Mouse (Mus musculus): ENCODE measurements around the gene Olfr1121. TPM values are rescaled to one million over a fixed set of nuclear protein-coding genes. Genes with fewer than 3 reads are reported as not detected.

The Olfr1121 gene
- polyA plus RNA-seq, 1 experiment = not detected

DNA sequence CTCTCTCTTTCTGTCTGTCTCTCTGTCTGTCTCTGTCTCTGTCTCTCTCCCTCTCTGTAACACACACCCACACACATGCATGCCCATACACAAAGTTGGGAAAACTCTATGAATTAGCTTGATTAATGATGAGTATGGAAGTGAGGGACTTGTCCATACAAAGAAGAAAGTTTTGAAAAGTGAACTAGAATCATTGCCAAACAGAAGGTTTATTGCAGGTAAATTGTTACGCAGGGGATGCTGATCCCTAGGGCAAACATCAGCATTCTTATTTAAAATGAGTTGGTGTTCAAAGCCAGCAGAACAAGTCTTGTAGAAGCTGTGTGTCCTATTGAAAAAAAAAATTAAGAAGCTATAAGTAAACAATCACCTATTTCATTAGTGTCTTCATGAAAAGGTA is 46.6 kb downstream of the Olfr1121 start, which contains the start of gene Olfr1123:
TSS of gene Olfr1123 (plus strand) at position 301 of the 400 bp plus-strand sequence.
- Histone ChIP-seq H3K4me1 (replicated peaks; ENCODE audit: control insufficient read depth, insufficient read depth, low read length) (no peaks in the 10 kb centered on the region), H3K27me3 (ENCODE audit: control insufficient read depth, insufficient read depth, low read length) (no peaks in the 10 kb centered on the region), H3K4me3 (ENCODE audit: control insufficient read depth, insufficient read depth, low read length) (no peak within 1 kb of the TSS), H3K36me3 (ENCODE audit: control insufficient read depth, insufficient read depth, low read length) (no peaks in the 10 kb centered on the region), H3K27ac (ENCODE audit: control insufficient read depth, insufficient read depth, low read length) (no peak within 1 kb of the TSS)
- WGBS = 91% methylated on average over 1 of the region's 1 CpGs
- no peak for DNase-seq
- TF ChIP-seq POLR2A (IDR thresholded peaks at IDR 0.05; ENCODE audit: control insufficient read depth, extremely low read depth, insufficient read depth, low read length, poor library complexity) (no peak), CTCF (IDR thresholded peaks at IDR 0.05; ENCODE audit: borderline replicate concordance, control insufficient read depth, extremely low read depth, insufficient read depth, low read length, poor library complexity) (no peak)

Other genes with a start within 250 kb of the Olfr1121 start
- gene Olfr1110, start 229.6 kb upstream of the Olfr1121 start, polyA plus RNA-seq (2012; rRNA removed) = not detected in 2 replicates
- not detected in 2 replicates for gene Olfr1111, start 217.3 kb upstream of the Olfr1121 start, polyA plus RNA-seq (2012; rRNA removed)
- not detected in 2 replicates for gene Olfr1112, start 182.1 kb upstream of the Olfr1121 start, polyA plus RNA-seq (2012; rRNA removed)
- gene Olfr1113, start 160.9 kb upstream of the Olfr1121 start, polyA plus RNA-seq (2012; rRNA removed) = not detected in 2 replicates
- gene Olfr1115, start 121.9 kb upstream of the Olfr1121 start, polyA plus RNA-seq (2012; rRNA removed) = not detected in 2 replicates
- gene Olfr1116, start 102.4 kb upstream of the Olfr1121 start, polyA plus RNA-seq (2012; rRNA removed) = not detected in 2 replicates
- not detected in 2 replicates for gene Olfr1118, start 62.3 kb upstream of the Olfr1121 start, polyA plus RNA-seq (2012; rRNA removed)
- not detected in 2 replicates for gene Olfr1120, start 15.1 kb upstream of the Olfr1121 start, polyA plus RNA-seq (2012; rRNA removed)
- gene Olfr1122, start 16.0 kb downstream of the Olfr1121 start, polyA plus RNA-seq (2012; rRNA removed) = not detected in 2 replicates
- gene Olfr1123, start 46.7 kb downstream of the Olfr1121 start, polyA plus RNA-seq (2012; rRNA removed) = not detected in 2 replicates
- not detected in 2 replicates for gene Olfr1124, start 60.4 kb downstream of the Olfr1121 start, polyA plus RNA-seq (2012; rRNA removed)
- gene Olfr1126, start 84.1 kb downstream of the Olfr1121 start, polyA plus RNA-seq (2012; rRNA removed) = not detected in 2 replicates
- gene Pramel7, start 127.2 kb downstream of the Olfr1121 start, polyA plus RNA-seq (2012; rRNA removed) = not detected in 2 replicates
- gene Pramel6, start 136.7 kb downstream of the Olfr1121 start, polyA plus RNA-seq (2012; rRNA removed) = not detected in 2 replicates
- gene Olfr153, start 161.9 kb downstream of the Olfr1121 start, polyA plus RNA-seq (2012; rRNA removed) = not detected in 2 replicates
- not detected in 2 replicates for gene Olfr1128, start 175.6 kb downstream of the Olfr1121 start, polyA plus RNA-seq (2012; rRNA removed)
- gene Olfr1129, start 204.0 kb downstream of the Olfr1121 start, polyA plus RNA-seq (2012; rRNA removed) = not detected in 2 replicates
- gene Olfr1130, start 236.3 kb downstream of the Olfr1121 start, polyA plus RNA-seq (2012; rRNA removed) = not detected in 2 replicates

Measured in thymus, adult 2 months (tissue).